Mouse (Mus musculus): ENCODE data around the gene Ptprh. TPM values are rescaled to one million over a fixed set of nuclear protein-coding genes. Genes with fewer than 3 reads are reported as not detected.

The Ptprh gene
- polyA plus RNA-seq, 2 experiments: 0.03 TPM; not detected in 1

DNA sequence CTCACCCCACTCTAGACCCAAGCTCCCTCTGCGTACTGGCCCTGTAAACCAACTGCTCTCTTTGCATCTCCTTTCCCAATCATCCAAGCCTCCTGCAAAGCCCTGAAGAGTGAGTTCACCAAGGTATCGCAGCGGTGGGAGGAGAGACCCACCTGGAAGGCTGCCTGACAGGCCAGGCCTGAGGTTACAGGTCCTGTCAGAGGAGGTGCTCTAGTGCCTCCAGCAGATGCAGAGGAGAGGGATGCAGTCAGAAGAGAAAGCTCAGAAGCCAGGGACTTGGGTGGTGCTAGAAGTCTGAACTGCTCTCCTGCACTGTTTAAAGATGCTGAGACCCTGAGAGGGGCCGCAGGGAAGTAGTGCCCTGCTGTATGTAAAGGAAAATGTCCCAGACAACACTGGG is 104.8 kb downstream of the Ptprh start:
- Histone ChIP-seq H3K9me3 (ENCODE audit: control insufficient read depth, low read length) (no peaks in the 10 kb centered on the region), H3K27me3 (ENCODE audit: control insufficient read depth, insufficient read depth, low read length) (no peaks in the 10 kb centered on the region), H3K27ac (replicated peaks; ENCODE audit: low read depth, low read length) (no peak overlapping the region), H3K9ac (ENCODE audit: low read depth, low read length, severe bottlenecking) (peak overlapping the region; percentile 31; the same call in 1 of the 2 replicates), H3K4me3 (replicated peaks; ENCODE audit: low read length) (no peak overlapping the region; the same call in 1 of the 2 replicates), H3K4me2 (replicated peaks; ENCODE audit: low read depth, low read length, severe bottlenecking) (no peak overlapping the region; the same call in 1 of the 2 replicates), H3K36me3 (ENCODE audit: control insufficient read depth, insufficient read depth, low read length) (peaks cover 32% of the 10 kb centered on the region), H3K4me1 (ENCODE audit: control insufficient read depth, insufficient read depth, low read length) (peaks cover 29% of the 10 kb centered on the region)
- 94% methylated on average over 4 of the region's 4 CpGs for WGBS
- DNase-seq (ENCODE audit: low spot score) (no peak), ATAC-seq (ENCODE audit: low FRiP score, low read depth) (no peak)
- no peak for TF ChIP-seq POLR2A (IDR thresholded peaks at IDR 0.05; ENCODE audit: borderline replicate concordance, extremely low read depth, insufficient read depth, insufficient read length)

Small RNA genes within 50 kb of the gene (microRNA-seq; reads per million reads assigned to microRNA genes)
- not detected for gene Gm23577

Other genes with a start within 250 kb of the Ptprh start
- gene Gp6, start 206.3 kb downstream of the Ptprh start, polyA plus RNA-seq (2012; rRNA removed): 0.05 and 0.06 TPM in 2 replicates
- 0.26 TPM in 1 of 2 replicates, not detected in the other for gene Gp6, start 206.3 kb downstream of the Ptprh start, polyA plus RNA-seq (2014; fragmentation: Nextera tagmentation; extraction: Ambion mirVana)
- gene Rdh13, start 158.4 kb downstream of the Ptprh start, polyA plus RNA-seq (2012; rRNA removed): 21.2 and 23.5 TPM in 2 replicates
- 23.9 and 25.2 TPM in 2 replicates for gene Rdh13, start 158.4 kb downstream of the Ptprh start, polyA plus RNA-seq (2014; fragmentation: Nextera tagmentation; extraction: Ambion mirVana)
- 6.9 and 10.0 TPM in 2 replicates for gene Eps8l1, start 143.4 kb downstream of the Ptprh start, polyA plus RNA-seq (2012; rRNA removed)
- 1.9 and 6.5 TPM in 2 replicates for gene Eps8l1, start 143.4 kb downstream of the Ptprh start, polyA plus RNA-seq (2014; fragmentation: Nextera tagmentation; extraction: Ambion mirVana)
- 89.6 and 103 TPM in 2 replicates for gene Ppp1r12c, start 102.4 kb downstream of the Ptprh start, polyA plus RNA-seq (2012; rRNA removed)
- gene Ppp1r12c, start 102.4 kb downstream of the Ptprh start, polyA plus RNA-seq (2014; fragmentation: Nextera tagmentation; extraction: Ambion mirVana): 59.1 and 68.6 TPM in 2 replicates
- gene Tnnt1, start 87.7 kb downstream of the Ptprh start, polyA plus RNA-seq (2012; rRNA removed): 99.8 and 238 TPM in 2 replicates
- gene Tnnt1, start 87.7 kb downstream of the Ptprh start, polyA plus RNA-seq (2014; fragmentation: Nextera tagmentation; extraction: Ambion mirVana): 241 and 300 TPM in 2 replicates
- gene Tnni3, start 79.8 kb downstream of the Ptprh start, polyA plus RNA-seq (2012; rRNA removed): 10.6 and 11.1 TPM in 2 replicates
- 2.8 and 2.9 TPM in 2 replicates for gene Tnni3, start 79.8 kb downstream of the Ptprh start, polyA plus RNA-seq (2014; fragmentation: Nextera tagmentation; extraction: Ambion mirVana)
- 8.3 and 9.5 TPM in 2 replicates for gene Dnaaf3, start 71.6 kb downstream of the Ptprh start, polyA plus RNA-seq (2012; rRNA removed)
- gene Dnaaf3, start 71.6 kb downstream of the Ptprh start, polyA plus RNA-seq (2014; fragmentation: Nextera tagmentation; extraction: Ambion mirVana): 0.61 and 1.1 TPM in 2 replicates
- 3.9 and 4.2 TPM in 2 replicates for gene Syt5, start 56.5 kb downstream of the Ptprh start, polyA plus RNA-seq (2012; rRNA removed)
- 3.4 and 4.3 TPM in 2 replicates for gene Syt5, start 56.5 kb downstream of the Ptprh start, polyA plus RNA-seq (2014; fragmentation: Nextera tagmentation; extraction: Ambion mirVana)
- gene Tmem86b, start 27.4 kb upstream of the Ptprh start, polyA plus RNA-seq (2012; rRNA removed): 17.2 and 23.1 TPM in 2 replicates
- gene Tmem86b, start 27.4 kb upstream of the Ptprh start, polyA plus RNA-seq (2014; fragmentation: Nextera tagmentation; extraction: Ambion mirVana): 1.4 and 2.3 TPM in 2 replicates
- 86.9 and 112 TPM in 2 replicates for gene Ppp6r1, start 55.0 kb upstream of the Ptprh start, polyA plus RNA-seq (2012; rRNA removed)
- 7.9 and 8.7 TPM in 2 replicates for gene Ppp6r1, start 55.0 kb upstream of the Ptprh start, polyA plus RNA-seq (2014; fragmentation: Nextera tagmentation; extraction: Ambion mirVana)
- gene Hspbp1, start 81.0 kb upstream of the Ptprh start, polyA plus RNA-seq (2012; rRNA removed): 55.6 and 72.9 TPM in 2 replicates
- gene Hspbp1, start 81.0 kb upstream of the Ptprh start, polyA plus RNA-seq (2014; fragmentation: Nextera tagmentation; extraction: Ambion mirVana): 77.5 and 82.5 TPM in 2 replicates
- gene Brsk1, start 86.6 kb upstream of the Ptprh start, polyA plus RNA-seq (2012; rRNA removed): 26.4 and 33.0 TPM in 2 replicates
- 1.3 and 1.7 TPM in 2 replicates for gene Brsk1, start 86.6 kb upstream of the Ptprh start, polyA plus RNA-seq (2014; fragmentation: Nextera tagmentation; extraction: Ambion mirVana)
- 0.17 and 0.24 TPM in 2 replicates for gene Tmem150b, start 121.2 kb upstream of the Ptprh start, polyA plus RNA-seq (2012; rRNA removed)
- gene Tmem150b, start 121.2 kb upstream of the Ptprh start, polyA plus RNA-seq (2014; fragmentation: Nextera tagmentation; extraction: Ambion mirVana): 0.17 and 0.46 TPM in 2 replicates
- 161 and 223 TPM in 2 replicates for gene Kmt5c, start 136.1 kb upstream of the Ptprh start, polyA plus RNA-seq (2012; rRNA removed)
- 44.4 and 51.2 TPM in 2 replicates for gene Kmt5c, start 136.1 kb upstream of the Ptprh start, polyA plus RNA-seq (2014; fragmentation: Nextera tagmentation; extraction: Ambion mirVana)
- 91.7 and 127 TPM in 2 replicates for gene Cox6b2, start 149.1 kb upstream of the Ptprh start, polyA plus RNA-seq (2012; rRNA removed)
- 44.7 and 48.9 TPM in 2 replicates for gene Cox6b2, start 149.1 kb upstream of the Ptprh start, polyA plus RNA-seq (2014; fragmentation: Nextera tagmentation; extraction: Ambion mirVana)
- gene Fam71e2, start 167.3 kb upstream of the Ptprh start, polyA plus RNA-seq (2012; rRNA removed): 0.03 TPM in 1 of 2 replicates, not detected in the other
- gene Fam71e2, start 167.3 kb upstream of the Ptprh start, polyA plus RNA-seq (2014; fragmentation: Nextera tagmentation; extraction: Ambion mirVana): not detected in 2 replicates
- gene Il11, start 178.8 kb upstream of the Ptprh start, polyA plus RNA-seq (2012; rRNA removed): 0.33 and 0.63 TPM in 2 replicates
- 0.22 TPM in 1 of 2 replicates, not detected in the other for gene Il11, start 178.8 kb upstream of the Ptprh start, polyA plus RNA-seq (2014; fragmentation: Nextera tagmentation; extraction: Ambion mirVana)
- gene Tmem190, start 178.9 kb upstream of the Ptprh start, polyA plus RNA-seq (2012; rRNA removed): not detected in 2 replicates
- not detected in 2 replicates for gene Tmem190, start 178.9 kb upstream of the Ptprh start, polyA plus RNA-seq (2014; fragmentation: Nextera tagmentation; extraction: Ambion mirVana)
- 10.1 and 15.2 TPM in 2 replicates for gene Tmem238, start 185.6 kb upstream of the Ptprh start, polyA plus RNA-seq (2012; rRNA removed)
- gene Tmem238, start 185.6 kb upstream of the Ptprh start, polyA plus RNA-seq (2014; fragmentation: Nextera tagmentation; extraction: Ambion mirVana): 8.1 and 9.6 TPM in 2 replicates
- 486 and 665 TPM in 2 replicates for gene Rpl28, start 188.8 kb upstream of the Ptprh start, polyA plus RNA-seq (2012; rRNA removed)
- gene Rpl28, start 188.8 kb upstream of the Ptprh start, polyA plus RNA-seq (2014; fragmentation: Nextera tagmentation; extraction: Ambion mirVana): 253 and 275 TPM in 2 replicates
- gene Ube2s, start 208.5 kb upstream of the Ptprh start, polyA plus RNA-seq (2012; rRNA removed): 515 and 618 TPM in 2 replicates
- 366 and 368 TPM in 2 replicates for gene Ube2s, start 208.5 kb upstream of the Ptprh start, polyA plus RNA-seq (2014; fragmentation: Nextera tagmentation; extraction: Ambion mirVana)
- gene Shisa7, start 240.7 kb upstream of the Ptprh start, polyA plus RNA-seq (2012; rRNA removed): 4.2 and 5.1 TPM in 2 replicates
- gene Shisa7, start 240.7 kb upstream of the Ptprh start, polyA plus RNA-seq (2014; fragmentation: Nextera tagmentation; extraction: Ambion mirVana): 0.43 and 0.54 TPM in 2 replicates

Data from limb, embryonic 14.5 days (tissue).